In genomic region chr5:127436836-127437235, GRCm38 (mm10) we compare ENCODE assay signal across 18 mouse cellular contexts.
DNase-seq lines count a peak whose midpoint lies in the region.
"Had no signal": no experiment of that assay in that cellular context is flagged by ENCODE, and none has a peak within 500 bp of the region (broad histone marks: within the 10 kb centered on the region; RNA-seq: fewer than 3 reads in every experiment).

No protein-coding gene starts in this region.

- H3K36me3 ChIP-seq in embryonic facial prominence, embryonic 10.5 days (replicated peaks) = peaks cover 10% of the 10 kb centered on the region
- H3K36me3 ChIP-seq: embryonic facial prominence, embryonic 12.5 days; forebrain, embryonic 12.5 days; G1E; heart, embryonic 12.5 days; hindbrain, embryonic 15.5 days had no signal

- peak; percentile 43 for DNase-seq in left cerebral cortex, postnatal 4 days
- DNase-seq in left cerebral cortex, adult 9 months (ENCODE audit: low spot score in 2 of 2) = no peak
- DNase-seq in cerebellum, adult 8-10 months = peak; percentile 72
- peak; percentile 73 to 92 for DNase-seq in cerebellum, postnatal 14 days
- DNase-seq in embryonic facial prominence, embryonic 10.5 days (ENCODE audit: low spot score) = no peak
- no peak for DNase-seq in right cerebral cortex, postnatal 14 days
- no peak for DNase-seq in gastrocnemius, postnatal 14 days
- DNase-seq: adrenal gland, adult 8-10 months; adrenal gland, postnatal 36 days; B cell, adult 2 months; embryo, embryonic 11 days; gastrocnemius, postnatal 25 days; heart, postnatal 36 days had no signal

- H3K9me3 ChIP-seq in embryonic facial prominence, embryonic 10.5 days = peaks cover 6% of the 10 kb centered on the region; the same call in 1 of the 2 replicates
- H3K9me3 ChIP-seq: embryonic facial prominence, embryonic 12.5 days; hindbrain, embryonic 15.5 days had no signal

- no peaks in the 10 kb centered on the region for H3K27me3 ChIP-seq in embryonic facial prominence, embryonic 10.5 days (replicated peaks; ENCODE audit: low read depth, poor library complexity, severe bottlenecking)
- H3K27me3 ChIP-seq: embryonic facial prominence, embryonic 12.5 days; forebrain, embryonic 12.5 days; heart, embryonic 12.5 days; hindbrain, embryonic 15.5 days had no signal

- WGBS in embryonic facial prominence, embryonic 10.5 days = 95% methylated on average over 5 of the region's 5 CpGs

- peaks cover 3% of the 10 kb centered on the region for H3K4me1 ChIP-seq in embryonic facial prominence, embryonic 10.5 days
- H3K4me1 ChIP-seq: heart, embryonic 12.5 days; hindbrain, embryonic 15.5 days had no signal

- H3K27ac ChIP-seq in embryonic facial prominence, embryonic 10.5 days (replicated peaks) = no peak overlapping the region
- H3K27ac ChIP-seq: embryonic facial prominence, embryonic 12.5 days; forebrain, embryonic 12.5 days; hindbrain, embryonic 15.5 days had no signal

- intact Hi-C loops in left cerebral cortex, postnatal 4 days (cut with DNase I) = no loop called here
- intact Hi-C loops in gastrocnemius, postnatal 14 days (cut with DNase I; ENCODE audit: low total_unique reads) = no loop called here

- H3K4me3 ChIP-seq in embryonic facial prominence, embryonic 10.5 days = no peak overlapping the region
- H3K4me3 ChIP-seq: embryonic facial prominence, embryonic 12.5 days; forebrain, embryonic 12.5 days; heart, embryonic 12.5 days; hindbrain, embryonic 15.5 days had no signal

Comparison
In these comparisons a context has a peak if more than half of its experiments do, and no peak if none do; other contexts are left out.
1. DNase-seq: peak in left cerebral cortex, postnatal 4 days (single experiment), cerebellum, adult 8-10 months (single experiment) and cerebellum, postnatal 14 days (2 of 2); none in left cerebral cortex, adult 9 months (0 of 2), embryonic facial prominence, embryonic 10.5 days (single experiment), right cerebral cortex, postnatal 14 days (single experiment) and gastrocnemius, postnatal 14 days (single experiment).